Mouse (Mus musculus) lung, postnatal 0 days (tissue): Measurements from ENCODE around the gene Opn1sw. TPM values are rescaled to one million over a fixed set of nuclear protein-coding genes. Genes with fewer than 3 reads are reported as not detected.
A peak's percentile ranks its signal among the peaks of the same experiment; 100 is the strongest.

Experiments used
- ATAC-seq: fragments of 200-750 bp; cut with Nextera tagmentation; 2 replicates; pipeline ENCODE4 v1.8.0; 2017; ENCODE audit warnings: moderate library complexity
- DNase-seq: peaks from one replicate; pipeline ENCODE4 v3.0.0-alpha.2; 2016; ENCODE audit warnings: low spot score
- H3K27ac ChIP-seq: fragments of 300-500 bp; sonication (generic); 2 replicates; pipeline ENCODE4 v1.5.1; 2014; ENCODE audit warnings: antibody characterized with exemption, mild to moderate bottlenecking, low read length, mixed read lengths
- H3K27me3 ChIP-seq: fragments of 300-500 bp; sonication (generic); replicated peaks from 2 replicates; pipeline ENCODE4 v1.6.1; 2014; ENCODE audit warnings: low read length, mixed read lengths; ENCODE audit not compliant: insufficient read depth
- H3K36me3 ChIP-seq: fragments of 300-500 bp; sonication (generic); 2 replicates; pipeline ENCODE4 v1.6.1; 2014; ENCODE audit warnings: low read length, mixed read lengths; ENCODE audit not compliant: insufficient read depth
- H3K4me1 ChIP-seq: fragments of 300-500 bp; sonication (generic); 2 replicates; pipeline ENCODE4 v1.6.1; 2014; ENCODE audit warnings: antibody characterized with exemption, low read depth, low read length, mixed read lengths; ENCODE audit not compliant: insufficient read depth
- H3K4me2 ChIP-seq: fragments of 300-500 bp; sonication (generic); replicated peaks from 2 replicates; pipeline ENCODE4 v1.6.1; 2014; ENCODE audit warnings: low read depth, mild to moderate bottlenecking, low read length, moderate library complexity, mixed read lengths
- H3K4me3 ChIP-seq: fragments of 300-500 bp; sonication (generic); 2 replicates; pipeline ENCODE4 v1.5.1; 2014; ENCODE audit warnings: low read depth, low read length
- H3K9ac ChIP-seq: fragments of 300-500 bp; sonication (generic); replicated peaks from 2 replicates; pipeline ENCODE4 v1.6.1; 2014; ENCODE audit warnings: low read depth, mild to moderate bottlenecking
- H3K9me3 ChIP-seq: fragments of 300-500 bp; sonication (generic); 2 replicates; pipeline ENCODE4 v1.6.1; 2016; ENCODE audit warnings: low read length, mixed read lengths
- CTCF ChIP-seq: IDR thresholded peaks from 2 replicates; pipeline ENCODE4 v1.5.1; 2016; ENCODE audit warnings: antibody characterized with exemption, mild to moderate bottlenecking
- EP300 ChIP-seq: IDR thresholded peaks from 2 replicates; pipeline ENCODE4 v1.6.1; 2016; ENCODE audit warnings: antibody characterized with exemption, mild to moderate bottlenecking, control low read depth
- WGBS: fragments of 180-500 bp; shearing (Covaris S2); extraction: QIAGEN DNeasy Blood & Tissue Kit; methylation state at CpG from one replicate; pipeline ENCODE4 v1.1.7; 2014; 5-methylcytosine and 5-hydroxymethylcytosine counted together
- polyA plus RNA-seq: library from polyadenylated mRNA; unstranded; fragments of >200 nt; fragmentation: Nextera tagmentation; extraction: Ambion mirVana; gene quantifications from 2 replicates; pipeline ENCODE4 v1.2.1, GENCODE M21; 2015

Opn1sw gene
- polyA plus RNA-seq, 1 experiment from 2014 or later, result 0.30 TPM

DNA sequence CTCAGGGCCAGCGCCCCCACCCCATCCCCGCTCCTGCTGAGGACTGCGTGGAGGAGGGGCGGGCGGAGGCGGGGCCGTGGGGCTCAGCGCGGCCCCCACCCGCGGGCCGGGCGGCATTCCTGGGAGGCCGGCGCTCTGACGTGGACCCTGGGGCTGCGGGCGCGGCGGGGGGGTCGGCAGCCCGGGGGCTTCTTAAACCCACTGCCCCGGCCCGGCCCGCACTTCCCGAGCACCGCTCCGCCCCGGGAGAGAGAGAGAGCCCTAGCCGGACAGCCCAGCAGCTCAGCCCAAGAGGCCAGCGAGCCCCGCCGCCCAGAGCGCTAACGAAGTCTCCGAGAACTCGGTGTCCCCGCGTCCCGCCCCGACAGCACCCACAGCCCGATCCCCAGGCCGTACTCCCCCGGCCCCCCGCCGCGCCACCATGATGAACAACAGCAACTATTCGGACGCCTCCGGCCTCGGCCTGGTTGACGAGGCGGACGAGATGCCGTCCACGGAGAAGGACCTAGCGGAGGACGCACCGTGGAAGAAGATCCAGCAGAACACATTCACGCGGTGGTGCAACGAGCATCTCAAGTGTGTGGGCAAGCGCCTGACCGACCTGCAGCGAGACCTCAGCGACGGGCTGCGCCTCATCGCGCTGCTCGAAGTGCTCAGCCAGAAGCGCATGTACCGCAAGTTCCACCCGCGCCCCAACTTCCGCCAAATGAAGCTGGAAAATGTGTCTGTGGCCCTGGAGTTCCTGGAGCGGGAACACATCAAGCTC is 45.0 kb upstream of the Opn1sw start, which contains the start of gene Flnc:
Gene Flnc (plus strand): TSS at position 219 of the 766 bp plus-strand sequence.
- TF ChIP-seq EP300 (no peak), CTCF (no peak)
- peak within 1 kb of the TSS; percentile 42 for H3K9ac ChIP-seq
- no peak within 1 kb of the TSS for H3K27ac ChIP-seq
- no peaks in the 10 kb centered on the region for H3K9me3 ChIP-seq
- peak within 1 kb of the TSS; percentile 90 for H3K4me2 ChIP-seq
- H3K36me3 ChIP-seq, result no peaks in the 10 kb centered on the region
- H3K27me3 ChIP-seq, result 0 out of 2 replicates have a peak, but pooled peaks cover 6% of the 10 kb centered on the region
- peak; percentile 47 for DNase-seq
- no peaks in the 10 kb centered on the region for H3K4me1 ChIP-seq
- peak within 1 kb of the TSS; percentile 51 for H3K4me3 ChIP-seq
- WGBS, result under 1% methylated on average over 51 of the region's 77 CpGs
- peak; percentile 45 for ATAC-seq

DNA sequence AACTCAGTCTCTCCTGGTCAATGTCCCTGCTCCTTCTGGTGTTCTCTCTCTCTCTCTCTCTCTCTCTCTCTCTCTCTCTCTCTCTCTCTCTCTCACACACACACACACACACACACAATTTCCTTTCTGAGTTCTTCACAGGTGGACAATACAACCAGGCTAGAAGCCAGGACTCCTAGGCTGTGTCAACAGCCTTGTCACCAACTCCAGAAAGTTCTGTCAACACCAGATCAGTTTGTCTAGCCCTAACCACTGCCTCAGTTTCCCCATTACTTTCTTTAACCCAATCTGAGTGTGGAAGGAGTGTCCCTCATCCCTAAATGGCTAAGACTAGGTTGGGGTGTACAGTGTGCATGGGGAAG is 44.4 kb upstream of the Opn1sw start:
- H3K4me1 ChIP-seq, result no peaks in the 10 kb centered on the region
- H3K4me3 ChIP-seq, result peak overlapping the region; percentile 51
- H3K9me3 ChIP-seq, result no peaks in the 10 kb centered on the region
- DNase-seq, result no peak
- H3K27ac ChIP-seq, result no peak overlapping the region
- peak overlapping the region; percentile 90 for H3K4me2 ChIP-seq
- TF ChIP-seq CTCF (no peak), EP300 (no peak)
- ATAC-seq, result no peak
- H3K9ac ChIP-seq, result no peak overlapping the region
- no peaks in the 10 kb centered on the region for H3K36me3 ChIP-seq
- 0 out of 2 replicates have a peak, but pooled peaks cover 6% of the 10 kb centered on the region for H3K27me3 ChIP-seq

- TF ChIP-seq EP300 (no peak), CTCF (no peak)
- Histone ChIP-seq H3K36me3 (no peaks in the 10 kb centered on the region), H3K27ac (no peak overlapping the region), H3K9ac (no peak overlapping the region), H3K27me3 (0 out of 2 replicates have a peak, but pooled peaks cover 6% of the 10 kb centered on the region), H3K4me1 (no peaks in the 10 kb centered on the region), H3K4me2 (no peak overlapping the region), H3K9me3 (no peaks in the 10 kb centered on the region), H3K4me3 (no peak overlapping the region)
- ATAC-seq (no peak), DNase-seq (no peak)
- 49% methylated on average over 3 of the region's 3 CpGs for WGBS
These were observed 43.9 kb upstream of the Opn1sw start for GRCm38 (mm10) chr6:29432156-29432555.

DNA sequence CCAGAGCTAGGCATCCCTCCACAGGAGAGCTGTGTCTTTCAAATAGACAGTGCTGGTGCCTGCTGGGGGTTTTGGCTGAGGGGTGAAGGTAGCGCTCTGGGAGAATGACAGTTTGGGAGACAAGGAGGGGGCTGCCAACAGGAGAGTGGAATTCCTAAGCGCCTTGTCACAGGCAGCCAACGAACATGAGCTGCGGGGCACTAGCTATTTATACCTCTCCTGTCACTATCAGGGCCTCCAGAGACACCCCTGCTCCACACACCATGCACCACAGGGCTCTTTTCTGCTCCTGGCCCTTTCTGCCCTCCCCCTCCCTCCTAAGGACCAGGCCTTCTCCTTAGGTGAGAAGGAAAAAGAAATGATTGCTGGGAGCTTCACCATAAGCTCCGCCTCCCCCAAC is 43.2 kb upstream of the Opn1sw start:
- H3K27ac ChIP-seq, result no peak overlapping the region
- H3K27me3 ChIP-seq, result 0 out of 2 replicates have a peak, but pooled peaks cover 6% of the 10 kb centered on the region
- ATAC-seq (no peak), DNase-seq (no peak)
- H3K9ac ChIP-seq, result no peak overlapping the region
- no peaks in the 10 kb centered on the region for H3K9me3 ChIP-seq
- WGBS, result 26% methylated on average over 5 of the region's 5 CpGs
- no peak overlapping the region for H3K4me2 ChIP-seq
- H3K36me3 ChIP-seq, result no peaks in the 10 kb centered on the region
- H3K4me1 ChIP-seq, result no peaks in the 10 kb centered on the region
- no peak for TF ChIP-seq CTCF
- TF ChIP-seq EP300, result no peak
- no peak overlapping the region for H3K4me3 ChIP-seq

- H3K27ac ChIP-seq, result no peak overlapping the region
- DNase-seq (no peak), ATAC-seq (no peak)
- H3K4me1 ChIP-seq, result no peaks in the 10 kb centered on the region
- 0 out of 2 replicates have a peak, but pooled peaks cover 6% of the 10 kb centered on the region for H3K27me3 ChIP-seq
- no peak for TF ChIP-seq EP300
- no peak for TF ChIP-seq CTCF
- H3K4me2 ChIP-seq, result no peak overlapping the region
- H3K9ac ChIP-seq, result no peak overlapping the region
- 50% methylated on average over 15 of the region's 15 CpGs for WGBS
- H3K4me3 ChIP-seq, result no peak overlapping the region
- H3K36me3 ChIP-seq, result no peaks in the 10 kb centered on the region
- H3K9me3 ChIP-seq, result no peaks in the 10 kb centered on the region
These were observed 42.6 kb upstream of the Opn1sw start for GRCm38 (mm10) chr6:29430681-29431420.

DNA sequence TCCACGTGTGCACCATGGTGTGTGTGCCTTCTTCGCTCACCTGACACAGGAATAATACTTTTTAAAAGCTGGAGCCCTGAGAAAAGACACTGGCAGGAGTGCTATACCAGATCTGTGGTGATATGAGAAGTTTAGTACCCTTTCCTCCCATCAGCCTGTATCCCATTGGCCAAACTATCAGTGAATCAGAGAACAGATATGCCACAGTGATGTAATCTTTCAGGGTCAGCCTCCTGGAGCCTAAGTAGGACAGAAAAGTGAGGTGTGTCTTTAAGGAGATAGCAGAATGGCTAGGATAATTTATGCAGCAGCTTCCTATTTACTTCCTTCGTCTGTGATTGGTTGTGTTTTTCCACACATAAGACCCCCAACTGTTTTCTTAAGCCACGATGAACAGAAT is 39.9 kb upstream of the Opn1sw start:
- Histone ChIP-seq H3K9ac (no peak overlapping the region), H3K36me3 (no peaks in the 10 kb centered on the region), H3K27ac (no peak overlapping the region), H3K9me3 (no peaks in the 10 kb centered on the region), H3K4me3 (no peak overlapping the region), H3K4me2 (no peak overlapping the region), H3K27me3 (0 out of 2 replicates have a peak, but pooled peaks cover 6% of the 10 kb centered on the region), H3K4me1 (no peaks in the 10 kb centered on the region)
- WGBS, result 46% methylated on average over 4 of the region's 4 CpGs
- ATAC-seq (no peak), DNase-seq (no peak)
- TF ChIP-seq CTCF, result no peak
